Mouse (Mus musculus) limb, embryonic 15.5 days (tissue): ENCODE data around the gene Arhgef40. TPM values are rescaled to one million over a fixed set of nuclear protein-coding genes. Genes with fewer than 3 reads are reported as not detected.
"Not testable (repeated sequence)": the region's sequence is repeated elsewhere in the genome, so short reads cannot be mapped to it uniquely, and the experiment has no call there.

Source experiments
- ATAC-seq: fragments of 200-750 bp; cut with Nextera tagmentation; 2 replicates; pipeline ENCODE4 v1.8.0; 2017; ENCODE audit warnings: low read depth, moderate TSS enrichment; ENCODE audit not compliant: insufficient number of reproducible peaks, low FRiP score, low TSS enrichment
- H3K27ac ChIP-seq: fragments of 300-500 bp; sonication (generic); 2 replicates; pipeline ENCODE4 v1.5.1; 2015; ENCODE audit warnings: moderate library complexity, mild to moderate bottlenecking, inconsistent platforms
- H3K27me3 ChIP-seq: fragments of 300-500 bp; sonication (generic); 2 replicates; pipeline ENCODE4 v1.6.1; 2015; ENCODE audit warnings: inconsistent platforms
- H3K36me3 ChIP-seq: fragments of 300-500 bp; sonication (generic); 2 replicates; pipeline ENCODE4 v1.6.1; 2015; ENCODE audit warnings: inconsistent platforms
- H3K4me1 ChIP-seq: fragments of 300-500 bp; sonication (generic); 2 replicates; pipeline ENCODE4 v1.6.1; 2015; ENCODE audit warnings: inconsistent platforms
- H3K4me2 ChIP-seq: fragments of 300-500 bp; sonication (generic); 2 replicates; pipeline ENCODE4 v1.6.1; 2015; ENCODE audit warnings: mild to moderate bottlenecking, inconsistent platforms
- H3K4me3 ChIP-seq: fragments of 300-500 bp; sonication (generic); 2 replicates; pipeline ENCODE4 v1.5.1; 2015; ENCODE audit warnings: mild to moderate bottlenecking, inconsistent platforms
- H3K9ac ChIP-seq: fragments of 300-500 bp; sonication (generic); 2 replicates; pipeline ENCODE4 v1.6.1; 2015; ENCODE audit warnings: inconsistent platforms
- H3K9me3 ChIP-seq: fragments of 300-500 bp; sonication (generic); 2 replicates; pipeline ENCODE4 v1.6.1; 2016; ENCODE audit warnings: inconsistent platforms
- whole genome bisulfite sequencing: fragments of 180-500 bp; shearing (Covaris S2); methylation state at CpG from one replicate; pipeline ENCODE4 v1.1.7; 2015; 5-methylcytosine and 5-hydroxymethylcytosine counted together
- polyA plus RNA-seq: library from polyadenylated mRNA; unstranded; fragments of >200 nt; fragmentation: Nextera tagmentation; extraction: Ambion mirVana; gene quantifications from 2 replicates; pipeline ENCODE4 v1.2.1, GENCODE M21; 2015

The Arhgef40 gene
- polyA plus RNA-seq, 1 experiment from 2014 or later, result 149 TPM

DNA sequence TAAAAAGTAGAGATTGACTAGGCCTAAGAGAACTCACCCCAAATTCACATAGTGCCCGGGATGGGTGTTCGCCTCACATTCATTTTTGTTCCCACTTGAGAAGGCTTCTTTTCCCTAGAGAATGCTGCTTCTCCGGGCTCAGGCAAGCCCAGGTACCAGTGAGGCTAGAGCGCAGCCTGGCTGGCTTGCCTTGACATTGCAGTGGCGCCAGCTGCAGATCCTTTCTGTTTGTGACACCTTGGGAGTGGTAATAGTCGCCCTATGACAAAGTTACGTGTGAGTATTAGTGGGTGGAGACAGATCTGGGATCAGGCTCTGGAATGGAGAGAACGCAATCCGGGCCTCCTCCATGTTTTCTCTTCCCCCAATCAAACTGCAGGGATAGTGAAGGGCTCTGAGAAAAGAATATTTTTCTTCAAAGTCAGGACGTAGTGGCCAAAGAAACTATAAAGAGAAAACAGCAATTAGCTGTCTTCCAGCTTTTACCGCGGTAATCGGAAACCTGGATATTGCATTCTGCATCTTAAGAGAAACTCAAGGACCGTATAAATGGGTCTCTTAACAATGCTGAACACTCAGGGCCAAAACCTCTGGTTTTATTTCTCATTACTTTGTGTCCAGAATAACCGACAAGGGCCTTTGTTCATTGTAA, 36.1 kb downstream of the Arhgef40 start, which contains the start of gene Zfp219:
Zfp219 (minus strand) TSS at position 248 of the 652 bp plus-strand sequence.
- Histone ChIP-seq H3K36me3 (no peaks in the 10 kb centered on the region), H3K9me3 (no peaks in the 10 kb centered on the region), H3K27ac (peak within 1 kb of the TSS; percentile 99), H3K4me2 (peak within 1 kb of the TSS; percentile 55), H3K9ac (peak within 1 kb of the TSS; percentile 81), H3K4me1 (peaks cover 47% of the 10 kb centered on the region), H3K4me3 (peak within 1 kb of the TSS; percentile 66), H3K27me3 (no peaks in the 10 kb centered on the region)
- ATAC-seq, result peak; percentile 46; the same call in 1 of the 2 replicates
- WGBS, result 4% methylated on average over 15 of the region's 15 CpGs

DNA sequence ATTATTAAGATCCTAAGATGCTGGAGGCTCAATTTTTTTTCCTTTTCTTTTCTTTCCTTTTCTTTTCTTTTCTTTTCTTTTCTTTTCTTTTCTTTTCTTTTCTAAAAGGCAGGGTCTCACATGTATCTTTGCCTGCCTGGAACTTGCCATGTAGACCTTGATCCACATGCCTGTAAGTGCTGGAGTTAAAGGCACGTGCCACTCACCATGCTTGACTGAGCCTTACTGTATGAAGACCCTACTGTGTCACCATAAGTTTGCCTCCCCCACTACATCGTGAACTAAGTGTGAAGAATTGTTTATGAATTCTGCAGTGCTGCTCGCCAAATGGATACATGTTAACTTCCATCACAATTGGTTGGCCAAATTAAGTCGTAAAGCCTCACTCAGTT, 36.6 kb downstream of the Arhgef40 start:
- peak overlapping the region; percentile 55; the same call in 1 of the 2 replicates for H3K4me2 ChIP-seq
- H3K9me3 ChIP-seq, result no peaks in the 10 kb centered on the region
- WGBS, result 63% methylated on average over 4 of the region's 4 CpGs
- peak overlapping the region; percentile 99 for H3K27ac ChIP-seq
- no peak overlapping the region for H3K9ac ChIP-seq
- peaks cover 42% of the 10 kb centered on the region for H3K4me1 ChIP-seq
- no peak for ATAC-seq
- no peaks in the 10 kb centered on the region for H3K27me3 ChIP-seq
- peak overlapping the region; percentile 66 for H3K4me3 ChIP-seq
- H3K36me3 ChIP-seq, result no peaks in the 10 kb centered on the region

DNA sequence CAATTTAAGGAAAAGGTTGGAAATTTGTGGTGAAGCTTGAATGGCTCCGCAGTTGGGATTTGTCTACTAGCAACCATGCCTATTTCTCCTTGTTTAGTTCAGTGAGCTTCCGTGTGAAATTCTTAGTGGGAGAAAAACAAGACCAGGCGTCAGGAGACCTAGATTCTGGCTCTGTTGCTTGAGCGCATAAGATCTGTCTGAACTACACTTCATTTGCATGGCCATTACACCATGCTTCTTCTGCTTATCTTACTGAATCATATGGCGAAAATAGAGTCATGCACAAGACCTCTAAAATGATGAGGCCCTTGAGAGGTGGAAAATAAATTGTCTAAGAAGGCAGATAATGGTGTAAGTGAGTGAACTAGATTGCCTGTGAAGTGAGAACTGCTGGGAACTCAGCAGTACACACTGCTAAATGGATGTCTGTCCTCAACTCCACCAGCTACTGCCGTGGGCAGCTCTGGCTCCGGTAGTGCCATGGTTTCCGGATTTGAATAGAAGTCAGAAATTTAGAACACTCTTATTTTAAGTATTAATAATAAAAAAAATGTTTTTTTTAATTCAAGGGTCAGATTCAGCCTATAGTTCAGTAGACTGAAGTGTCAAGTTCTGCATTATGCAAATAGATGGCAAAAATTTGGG, 37.2 kb downstream of the Arhgef40 start:
- Histone ChIP-seq H3K9me3 (no peaks in the 10 kb centered on the region), H3K4me2 (no peak overlapping the region), H3K36me3 (no peaks in the 10 kb centered on the region), H3K27me3 (no peaks in the 10 kb centered on the region), H3K4me1 (peaks cover 37% of the 10 kb centered on the region), H3K4me3 (no peak overlapping the region), H3K9ac (no peak overlapping the region), H3K27ac (peak overlapping the region; percentile 99)
- no peak for ATAC-seq
- 85% methylated on average over 8 of the region's 8 CpGs for WGBS

DNA sequence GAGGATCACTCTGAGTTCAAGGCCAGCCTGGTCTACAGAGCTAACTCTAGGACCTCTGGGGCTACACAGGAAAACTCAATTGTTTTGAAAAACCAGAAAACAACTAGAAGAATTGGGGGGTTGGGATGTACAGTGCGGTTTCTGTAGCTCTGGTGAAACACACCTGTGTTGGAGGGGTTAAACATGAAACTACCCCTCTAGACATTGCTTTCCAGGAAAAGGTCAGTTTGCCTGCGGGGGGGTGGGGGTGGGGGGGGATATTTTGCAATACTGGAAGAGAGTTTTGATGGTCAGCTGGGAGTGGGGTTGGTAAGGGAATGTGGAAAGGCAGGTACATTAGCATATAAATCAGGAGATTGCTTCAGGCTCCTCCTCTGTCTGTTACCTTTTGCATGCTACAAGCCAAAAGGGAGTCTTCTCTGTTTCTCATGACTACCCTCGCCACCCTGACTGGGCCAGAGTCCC, 37.8 kb downstream of the Arhgef40 start:
- no peaks in the 10 kb centered on the region for H3K9me3 ChIP-seq
- peak overlapping the region; percentile 48 for H3K4me2 ChIP-seq
- no peak overlapping the region for H3K9ac ChIP-seq
- no peaks in the 10 kb centered on the region for H3K36me3 ChIP-seq
- 63% methylated on average over 3 of the region's 3 CpGs for WGBS
- H3K27ac ChIP-seq, result peak overlapping the region; percentile 86
- no peak overlapping the region; the same call in 1 of the 2 replicates for H3K4me3 ChIP-seq
- peaks cover 37% of the 10 kb centered on the region for H3K4me1 ChIP-seq
- H3K27me3 ChIP-seq, result no peaks in the 10 kb centered on the region
- no peak for ATAC-seq

DNA sequence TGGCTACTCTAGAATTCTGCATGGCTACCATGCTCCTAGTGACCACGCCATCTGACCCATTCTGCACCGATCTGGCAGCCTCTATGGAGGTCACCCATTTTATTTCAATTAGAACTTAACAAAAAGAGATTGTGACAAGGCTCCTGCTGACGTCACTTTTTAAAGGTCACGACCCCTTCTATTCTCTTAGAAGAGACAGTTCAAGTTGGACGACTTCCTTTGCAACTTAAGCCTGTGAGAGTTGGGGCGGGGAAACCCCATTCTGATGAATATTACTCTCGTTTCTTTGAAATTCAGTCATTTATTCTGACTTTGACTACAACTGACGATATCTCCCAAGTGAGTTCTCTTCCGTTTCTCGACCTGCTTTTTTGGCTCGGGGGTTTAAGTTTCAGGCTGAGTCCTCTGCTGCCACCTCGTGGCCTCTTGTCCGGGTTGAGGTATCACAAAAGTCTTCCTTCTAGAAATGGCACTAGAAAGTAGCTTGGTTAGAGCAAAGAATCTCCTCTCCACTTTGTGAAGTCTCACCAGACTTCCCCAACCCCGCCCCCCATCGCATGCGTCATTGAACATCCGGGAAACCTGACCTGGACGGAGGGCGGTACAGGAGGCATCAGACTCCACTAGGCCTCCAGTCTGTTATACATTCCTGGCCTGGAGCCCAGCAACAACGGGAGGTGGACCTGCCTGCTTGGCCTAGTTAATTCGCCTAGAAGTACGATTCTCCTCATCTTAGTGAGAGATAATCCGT, 38.4 kb downstream of the Arhgef40 start:
- Histone ChIP-seq H3K9me3 (no peaks in the 10 kb centered on the region), H3K4me2 (peak overlapping the region; percentile 48), H3K4me1 (peaks cover 37% of the 10 kb centered on the region), H3K27me3 (no peaks in the 10 kb centered on the region), H3K36me3 (no peaks in the 10 kb centered on the region), H3K27ac (peak overlapping the region; percentile 86), H3K4me3 (peak overlapping the region; percentile 32), H3K9ac (no peak overlapping the region)
- peak; percentile 67 for ATAC-seq
- WGBS, result 5% methylated on average over 23 of the region's 23 CpGs

DNA sequence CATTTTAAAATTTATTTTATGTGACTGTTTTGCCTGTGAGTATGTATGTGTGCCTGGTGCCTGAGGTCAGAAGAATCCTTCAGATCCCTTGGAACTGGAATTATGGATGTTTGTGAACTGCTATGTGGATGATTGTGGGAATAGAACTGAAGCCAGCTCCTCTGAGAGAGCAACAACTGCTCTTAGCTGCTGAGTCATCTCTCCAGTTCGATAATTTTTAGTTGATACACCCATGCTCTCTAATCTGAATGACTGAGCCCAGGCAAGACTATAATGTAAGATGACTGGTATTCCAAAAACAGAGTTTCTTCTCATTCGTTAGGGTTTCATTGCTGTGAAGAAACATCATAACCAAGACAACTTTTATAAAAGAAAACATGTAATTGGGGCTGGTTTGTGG, 39.6 kb downstream of the Arhgef40 start:
- H3K27ac ChIP-seq, result no peak overlapping the region
- H3K27me3 ChIP-seq, result no peaks in the 10 kb centered on the region
- no peak overlapping the region for H3K9ac ChIP-seq
- no peak overlapping the region for H3K4me2 ChIP-seq
- no peak for ATAC-seq
- no peak overlapping the region for H3K4me3 ChIP-seq
- H3K9me3 ChIP-seq, result no peaks in the 10 kb centered on the region
- WGBS, result 79% methylated on average over 2 of the region's 2 CpGs
- no peaks in the 10 kb centered on the region for H3K36me3 ChIP-seq
- peaks cover 28% of the 10 kb centered on the region for H3K4me1 ChIP-seq

DNA sequence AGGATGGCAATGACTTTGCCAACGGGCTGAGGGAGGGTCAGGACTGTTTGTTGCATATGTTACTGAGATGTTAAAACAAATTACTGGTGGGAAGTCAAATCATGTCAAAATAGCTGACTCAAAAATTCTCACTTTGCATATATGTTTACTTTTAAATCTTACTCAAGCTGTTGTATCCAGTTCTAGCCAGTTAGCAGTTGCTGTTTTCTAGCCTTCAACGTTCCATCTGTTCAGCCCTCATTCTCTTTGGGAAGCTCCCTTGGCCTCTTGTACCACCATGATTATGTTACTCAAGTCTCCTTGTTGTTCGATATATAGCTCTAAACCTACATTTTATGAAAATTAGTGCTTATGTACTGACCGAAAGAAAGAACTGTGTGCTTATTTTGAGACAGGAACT, 41.8 kb downstream of the Arhgef40 start:
- H3K9ac ChIP-seq, result no peak overlapping the region
- H3K27ac ChIP-seq, result no peak overlapping the region
- peaks cover 19% of the 10 kb centered on the region for H3K4me1 ChIP-seq
- H3K9me3 ChIP-seq, result no peaks in the 10 kb centered on the region
- no peaks in the 10 kb centered on the region for H3K36me3 ChIP-seq
- WGBS, result 83% methylated on average over 4 of the region's 4 CpGs
- no peaks in the 10 kb centered on the region for H3K27me3 ChIP-seq
- ATAC-seq, result no peak
- H3K4me2 ChIP-seq, result no peak overlapping the region
- no peak overlapping the region for H3K4me3 ChIP-seq

DNA sequence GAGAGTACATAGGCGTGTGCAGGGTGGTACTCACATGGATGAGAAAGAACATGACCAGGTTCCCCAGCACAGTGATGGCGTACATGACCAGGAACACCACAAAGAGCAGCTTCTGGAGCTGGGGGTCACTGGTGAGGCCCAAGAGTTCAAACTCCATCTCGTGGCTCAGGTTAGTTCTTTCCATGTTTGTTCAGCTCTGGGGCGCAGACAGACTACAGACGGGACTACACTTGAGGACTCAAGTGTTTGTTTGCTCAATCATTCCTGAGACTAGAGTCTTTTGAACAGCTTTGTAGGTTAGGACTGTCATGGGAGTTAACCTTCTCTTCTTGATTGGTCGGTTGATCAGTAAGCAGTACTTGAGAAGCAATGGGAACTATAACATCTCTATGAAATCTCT, 51.4 kb downstream of the Arhgef40 start:
- H3K4me1 ChIP-seq, result no peaks in the 10 kb centered on the region
- H3K27me3 ChIP-seq, result no peaks in the 10 kb centered on the region
- no peak for ATAC-seq
- no peak overlapping the region for H3K4me2 ChIP-seq
- no peaks in the 10 kb centered on the region for H3K9me3 ChIP-seq
- no peak overlapping the region for H3K9ac ChIP-seq
- 84% methylated on average over 6 of the region's 6 CpGs for WGBS
- no peak overlapping the region for H3K27ac ChIP-seq
- no peaks in the 10 kb centered on the region for H3K36me3 ChIP-seq
- no peak overlapping the region for H3K4me3 ChIP-seq

DNA sequence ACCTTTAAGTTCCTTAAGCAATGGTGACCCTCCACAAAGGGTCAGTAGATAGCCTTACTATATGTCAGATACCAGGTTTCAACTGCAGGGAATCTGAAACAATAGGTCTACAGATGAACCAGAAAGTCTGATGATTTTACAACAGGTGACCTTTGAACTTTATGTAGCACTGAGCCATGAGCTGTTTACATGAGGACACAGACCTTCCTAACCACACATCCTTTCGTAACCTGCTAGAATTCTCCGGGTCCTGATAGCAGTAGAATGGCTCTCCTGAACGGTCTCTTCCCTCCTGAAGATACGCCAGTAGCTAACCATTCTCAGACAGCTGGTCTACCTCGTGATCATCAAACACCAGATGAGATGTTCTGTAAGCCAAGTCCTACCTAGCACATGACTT, 54.8 kb downstream of the Arhgef40 start:
- no peak for ATAC-seq
- H3K27me3 ChIP-seq, result no peaks in the 10 kb centered on the region
- WGBS, result 88% methylated on average over 5 of the region's 5 CpGs
- H3K4me1 ChIP-seq, result no peaks in the 10 kb centered on the region
- no peaks in the 10 kb centered on the region for H3K36me3 ChIP-seq
- H3K4me3 ChIP-seq, result no peak overlapping the region
- no peaks in the 10 kb centered on the region for H3K9me3 ChIP-seq
- no peak overlapping the region for H3K9ac ChIP-seq
- no peak overlapping the region for H3K4me2 ChIP-seq
- H3K27ac ChIP-seq, result no peak overlapping the region

DNA sequence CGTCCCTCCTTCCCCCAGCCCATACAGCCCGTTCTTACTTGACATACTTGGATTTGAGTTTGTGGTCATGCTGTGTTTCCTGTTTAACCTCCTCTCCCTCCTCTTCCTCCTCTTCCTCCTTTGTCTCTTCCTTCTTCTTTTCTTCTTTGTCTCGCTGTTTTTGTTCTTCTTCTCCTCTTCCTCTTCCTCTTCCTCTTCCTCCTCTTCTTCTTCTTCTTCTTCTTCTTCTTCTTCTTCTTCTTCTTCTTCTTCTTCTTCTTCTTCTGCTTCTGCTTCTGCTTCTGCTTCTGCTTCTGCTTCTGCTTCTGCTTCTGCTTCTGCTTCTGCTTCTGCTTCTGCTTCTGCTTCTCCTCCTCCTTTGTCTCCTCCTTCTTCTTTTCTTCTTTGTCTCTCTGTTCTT, 57.8 kb downstream of the Arhgef40 start, which contains the start of gene Olfr221:
Olfr221 (minus strand) TSS at position 101 of the 400 bp plus-strand sequence.
- H3K36me3 ChIP-seq, H3K9ac ChIP-seq, H3K27me3 ChIP-seq, H3K27ac ChIP-seq, H3K4me2 ChIP-seq, ATAC-seq, H3K9me3 ChIP-seq, H3K4me3 ChIP-seq, H3K4me1 ChIP-seq: not testable (repeated sequence)
- WGBS, result 67% methylated on average over 3 of the region's 3 CpGs

DNA sequence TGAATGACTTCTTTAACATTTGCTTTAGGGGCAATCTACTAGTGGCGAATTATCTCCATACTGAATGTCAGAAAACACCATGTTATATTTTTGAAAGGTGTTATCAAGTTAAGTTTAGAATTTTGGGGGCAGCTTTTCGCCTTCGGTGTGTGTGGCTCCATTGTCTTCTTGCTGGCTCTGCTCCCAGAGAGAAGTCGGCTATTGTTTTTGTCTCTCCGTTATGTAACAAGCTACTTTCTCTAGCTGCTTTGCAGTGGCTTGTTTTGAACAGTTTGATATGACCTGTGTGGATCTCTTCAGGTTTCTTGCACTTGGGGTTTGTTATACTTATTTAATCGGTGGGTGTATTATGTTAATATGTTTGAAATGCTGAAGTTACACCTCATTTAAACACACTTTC, 58.9 kb downstream of the Arhgef40 start:
- Histone ChIP-seq H3K9me3 (no peaks in the 10 kb centered on the region), H3K4me2 (no peak overlapping the region), H3K4me3 (no peak overlapping the region), H3K4me1 (peaks cover 3% of the 10 kb centered on the region; the same call in 1 of the 2 replicates), H3K27me3 (no peaks in the 10 kb centered on the region), H3K27ac (no peak overlapping the region), H3K9ac (no peak overlapping the region), H3K36me3 (no peaks in the 10 kb centered on the region)
- no peak for ATAC-seq
- WGBS, result 70% methylated on average over 6 of the region's 6 CpGs
